ENCODE assay signal across 16 mouse cellular contexts in genomic region chr8:9176974-9177373, GRCm38 (mm10).
"Had no signal": no experiment of that assay in that cellular context is flagged by ENCODE, and none has a peak within 500 bp of the region (broad histone marks: within the 10 kb centered on the region; RNA-seq: fewer than 3 reads in every experiment).

No protein-coding gene starts in this region.

- H3K4me2 ChIP-seq: lung, embryonic 14.5 days; midbrain, embryonic 11.5 days; midbrain, embryonic 13.5 days; midbrain, embryonic 15.5 days; neural tube, embryonic 12.5 days; stomach, embryonic 15.5 days had no signal

- H3K27ac ChIP-seq: macrophage; midbrain, embryonic 13.5 days; midbrain, embryonic 15.5 days; neural tube, embryonic 12.5 days; stomach, embryonic 15.5 days; stomach, postnatal 0 days had no signal

- H3K4me1 ChIP-seq: megakaryocyte, embryonic 14.5 days; midbrain, embryonic 13.5 days; midbrain, embryonic 15.5 days had no signal

- H3K36me3 ChIP-seq: midbrain, embryonic 13.5 days; midbrain, embryonic 15.5 days; neural tube, embryonic 12.5 days; stomach, embryonic 15.5 days had no signal

- DNase-seq: lung, adult 18-20 months; lung, embryonic 14.5 days; lung, postnatal 10 days; lung, postnatal 36 days; right cerebral cortex, postnatal 14 days; thymus, adult 2 months; thymus, postnatal 25 days; thymus, postnatal 4 days had no signal

- H3K9ac ChIP-seq: lung, embryonic 14.5 days; midbrain, embryonic 13.5 days; midbrain, embryonic 15.5 days; neural tube, embryonic 12.5 days; stomach, embryonic 15.5 days had no signal

- ATAC-seq: midbrain, embryonic 13.5 days; midbrain, embryonic 15.5 days had no signal

- H3K4me3 ChIP-seq: megakaryocyte, embryonic 14.5 days; midbrain, embryonic 13.5 days; midbrain, embryonic 15.5 days; neural tube, embryonic 12.5 days; stomach, embryonic 15.5 days had no signal

- H3K27me3 ChIP-seq: megakaryocyte, embryonic 14.5 days; midbrain, embryonic 15.5 days; neural tube, embryonic 12.5 days; stomach, embryonic 15.5 days had no signal

- H3K9me3 ChIP-seq: megakaryocyte, embryonic 14.5 days; midbrain, embryonic 13.5 days; midbrain, embryonic 15.5 days; neural tube, embryonic 12.5 days; stomach, embryonic 15.5 days had no signal
